Mouse (Mus musculus) kidney, embryonic 15.5 days (tissue): Measurements from ENCODE around the gene Eef1e1. TPM values are rescaled to one million over a fixed set of nuclear protein-coding genes. Genes with fewer than 3 reads are reported as not detected.

Experiments used
- ATAC-seq: fragments of 200-750 bp; cut with Nextera tagmentation; replicated peaks from 2 replicates; pipeline ENCODE4 v1.8.0; 2017; ENCODE audit warnings: moderate TSS enrichment; ENCODE audit not compliant: low FRiP score
- H3K27ac ChIP-seq: fragments of 300-500 bp; sonication (generic); 2 replicates; pipeline ENCODE4 v1.5.1; 2015; ENCODE audit warnings: mild to moderate bottlenecking, inconsistent platforms
- H3K27me3 ChIP-seq: fragments of 300-500 bp; sonication (generic); 2 replicates; pipeline ENCODE4 v1.6.1; 2015; ENCODE audit warnings: inconsistent platforms
- H3K36me3 ChIP-seq: fragments of 300-500 bp; sonication (generic); 2 replicates; pipeline ENCODE4 v1.6.1; 2015; ENCODE audit warnings: inconsistent platforms
- H3K4me1 ChIP-seq: fragments of 300-500 bp; sonication (generic); 2 replicates; pipeline ENCODE4 v1.6.1; 2015; ENCODE audit warnings: inconsistent platforms
- H3K4me2 ChIP-seq: fragments of 300-500 bp; sonication (generic); 2 replicates; pipeline ENCODE4 v1.6.1; 2015; ENCODE audit warnings: moderate library complexity, mild to moderate bottlenecking, inconsistent platforms
- H3K4me3 ChIP-seq: fragments of 300-500 bp; sonication (generic); replicated peaks from 2 replicates; pipeline ENCODE4 v1.5.1; 2015; ENCODE audit warnings: mild to moderate bottlenecking, inconsistent platforms
- H3K9ac ChIP-seq: fragments of 300-500 bp; sonication (generic); 2 replicates; pipeline ENCODE4 v1.6.1; 2015; ENCODE audit warnings: mild to moderate bottlenecking, inconsistent platforms
- H3K9me3 ChIP-seq: fragments of 300-500 bp; sonication (generic); replicated peaks from 2 replicates; pipeline ENCODE4 v1.6.1; 2016; ENCODE audit warnings: inconsistent platforms
- WGBS: fragments of 180-500 bp; shearing (Covaris S2); methylation state at CpG from one replicate; pipeline ENCODE4 v1.1.7; 2015; ENCODE audit warnings: mixed read lengths; 5-methylcytosine and 5-hydroxymethylcytosine counted together
- polyA plus RNA-seq: library from polyadenylated mRNA; unstranded; fragments of >200 nt; fragmentation: Nextera tagmentation; extraction: Ambion mirVana; gene quantifications from 2 replicates; pipeline ENCODE4 v1.2.1, GENCODE M21; 2015

The Eef1e1 gene
- polyA plus RNA-seq, 1 experiment from 2014 or later: 53.9 TPM

- ATAC-seq: no peak
- Histone ChIP-seq H3K9ac (no peak overlapping the region), H3K4me3 (no peak overlapping the region), H3K4me2 (no peak overlapping the region), H3K27ac (no peak overlapping the region), H3K36me3 (peaks cover 92% of the 10 kb centered on the region), H3K9me3 (no peaks in the 10 kb centered on the region), H3K27me3 (no peaks in the 10 kb centered on the region), H3K4me1 (no peaks in the 10 kb centered on the region)
- WGBS: 89% methylated on average over 4 of the region's 4 CpGs
Measured at GRCm38 (mm10) chr13:38649069-38649468, 9.8 kb downstream of the Eef1e1 start.

- no peak for ATAC-seq
- Histone ChIP-seq H3K27me3 (no peaks in the 10 kb centered on the region), H3K4me2 (no peak overlapping the region), H3K4me1 (no peaks in the 10 kb centered on the region), H3K4me3 (no peak overlapping the region), H3K9ac (no peak overlapping the region), H3K36me3 (peaks cover 36% of the 10 kb centered on the region), H3K9me3 (no peaks in the 10 kb centered on the region), H3K27ac (0 out of 2 replicates have a peak overlapping the region, but pooled peaks have one; percentile 14)
- 40% methylated on average over 5 of the region's 5 CpGs for WGBS
Measured at GRCm38 (mm10) chr13:38641414-38641813, 17.4 kb downstream of the Eef1e1 start.

- H3K4me3 ChIP-seq: no peak overlapping the region
- ATAC-seq: no peak
- WGBS: 72% methylated on average over 5 of the region's 5 CpGs
- H3K36me3 ChIP-seq: peaks cover 33% of the 10 kb centered on the region
- H3K9ac ChIP-seq: no peak overlapping the region
- H3K4me2 ChIP-seq: no peak overlapping the region
- H3K27me3 ChIP-seq: no peaks in the 10 kb centered on the region
- no peaks in the 10 kb centered on the region for H3K4me1 ChIP-seq
- H3K27ac ChIP-seq: 0 out of 2 replicates have a peak overlapping the region, but pooled peaks have one; percentile 14
- no peaks in the 10 kb centered on the region for H3K9me3 ChIP-seq
Measured at GRCm38 (mm10) chr13:38640961-38641360, 17.9 kb downstream of the Eef1e1 start.

GRCm38 (mm10) chr13:38638694-38639093 lies 20.2 kb downstream of the Eef1e1 start:
- peaks cover 13% of the 10 kb centered on the region for H3K36me3 ChIP-seq
- H3K4me3 ChIP-seq: no peak overlapping the region
- 76% methylated on average over 11 of the region's 11 CpGs for WGBS
- H3K9me3 ChIP-seq: no peaks in the 10 kb centered on the region
- H3K9ac ChIP-seq: no peak overlapping the region
- peaks cover 6% of the 10 kb centered on the region; the same call in 1 of the 2 replicates for H3K4me1 ChIP-seq
- no peak for ATAC-seq
- H3K27ac ChIP-seq: no peak overlapping the region
- no peaks in the 10 kb centered on the region for H3K27me3 ChIP-seq
- H3K4me2 ChIP-seq: no peak overlapping the region

DNA sequence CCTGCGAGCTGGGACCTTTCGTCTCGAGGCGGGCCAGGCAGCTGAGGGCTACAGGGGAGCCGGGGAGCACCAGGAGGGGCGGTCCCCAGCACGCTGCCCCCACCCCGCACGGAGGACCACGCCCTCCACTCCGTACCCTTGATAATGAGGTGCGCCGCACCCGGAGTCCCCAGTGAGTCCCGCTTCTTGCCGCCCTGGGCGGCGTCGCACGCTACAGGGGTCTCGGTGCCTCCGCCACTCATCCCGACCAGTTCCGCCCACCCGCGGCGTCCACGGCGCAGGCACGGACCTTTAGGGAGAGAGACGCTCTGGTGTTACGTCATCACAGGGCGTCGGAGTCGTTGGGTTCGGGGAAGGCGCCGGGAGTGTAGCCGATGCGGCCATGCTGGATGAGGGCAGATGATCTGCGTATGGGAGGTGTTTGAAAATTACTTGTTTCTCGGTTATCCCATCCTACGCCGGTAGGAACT lies 24.0 kb downstream of the Eef1e1 start, which contains the start of gene Bloc1s5:
Bloc1s5 (minus strand) TSS at position 310 of the 470 bp plus-strand sequence.
- peaks cover 7% of the 10 kb centered on the region; the same call in 1 of the 2 replicates for H3K36me3 ChIP-seq
- peaks cover 7% of the 10 kb centered on the region; the same call in 1 of the 2 replicates for H3K4me1 ChIP-seq
- peak within 1 kb of the TSS; percentile 75 for H3K9ac ChIP-seq
- no peaks in the 10 kb centered on the region for H3K9me3 ChIP-seq
- peak within 1 kb of the TSS; percentile 95 for H3K4me3 ChIP-seq
- no peaks in the 10 kb centered on the region for H3K27me3 ChIP-seq
- peak; percentile 96 for ATAC-seq
- WGBS: under 1% methylated on average over 44 of the region's 44 CpGs
- peak within 1 kb of the TSS; percentile 80 for H3K4me2 ChIP-seq
- H3K27ac ChIP-seq: peak within 1 kb of the TSS; percentile 83

DNA sequence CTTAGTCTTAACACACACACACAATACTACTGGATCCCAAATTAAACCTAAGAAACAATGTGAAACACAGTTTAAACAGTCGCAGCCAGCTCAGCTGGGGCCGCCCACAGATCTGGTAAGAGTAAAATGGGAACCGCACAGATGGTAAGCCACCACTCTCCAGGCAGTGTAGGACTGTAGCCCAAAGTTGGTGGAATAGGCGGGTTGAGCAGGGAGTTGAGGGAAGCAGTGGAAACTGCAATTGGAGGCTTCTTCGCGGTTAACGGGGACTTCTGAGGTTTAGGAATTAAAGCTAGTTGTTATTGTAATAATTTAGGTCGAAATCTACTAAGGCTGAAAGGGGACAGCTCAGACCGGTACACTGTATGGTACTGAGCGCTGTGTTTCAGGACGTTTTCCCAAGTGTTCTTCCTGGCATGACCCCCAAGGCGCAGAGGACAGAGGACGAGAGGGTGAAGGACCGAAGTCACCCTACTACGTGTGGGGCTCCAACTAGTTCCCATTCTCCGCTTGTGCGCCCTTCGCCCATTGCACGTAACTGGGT lies 24.5 kb downstream of the Eef1e1 start:
- peak overlapping the region; percentile 83 for H3K27ac ChIP-seq
- peak; percentile 83 for ATAC-seq
- peak overlapping the region; percentile 80 for H3K4me2 ChIP-seq
- peak overlapping the region; percentile 75 for H3K9ac ChIP-seq
- no peaks in the 10 kb centered on the region for H3K27me3 ChIP-seq
- H3K4me3 ChIP-seq: peak overlapping the region; percentile 95
- peaks cover 7% of the 10 kb centered on the region; the same call in 1 of the 2 replicates for H3K36me3 ChIP-seq
- peaks cover 7% of the 10 kb centered on the region; the same call in 1 of the 2 replicates for H3K4me1 ChIP-seq
- H3K9me3 ChIP-seq: no peaks in the 10 kb centered on the region
- WGBS: 1% methylated on average over 19 of the region's 19 CpGs

GRCm38 (mm10) chr13:38633287-38634000 lies 25.4 kb downstream of the Eef1e1 start:
- ATAC-seq: no peak
- Histone ChIP-seq H3K4me3 (no peak overlapping the region), H3K27me3 (no peaks in the 10 kb centered on the region), H3K4me1 (peaks cover 7% of the 10 kb centered on the region; the same call in 1 of the 2 replicates), H3K9me3 (no peaks in the 10 kb centered on the region), H3K4me2 (peak overlapping the region; percentile 80), H3K9ac (no peak overlapping the region), H3K27ac (no peak overlapping the region), H3K36me3 (peaks cover 10% of the 10 kb centered on the region; the same call in 1 of the 2 replicates)
- WGBS: 91% methylated on average over 6 of the region's 6 CpGs

DNA sequence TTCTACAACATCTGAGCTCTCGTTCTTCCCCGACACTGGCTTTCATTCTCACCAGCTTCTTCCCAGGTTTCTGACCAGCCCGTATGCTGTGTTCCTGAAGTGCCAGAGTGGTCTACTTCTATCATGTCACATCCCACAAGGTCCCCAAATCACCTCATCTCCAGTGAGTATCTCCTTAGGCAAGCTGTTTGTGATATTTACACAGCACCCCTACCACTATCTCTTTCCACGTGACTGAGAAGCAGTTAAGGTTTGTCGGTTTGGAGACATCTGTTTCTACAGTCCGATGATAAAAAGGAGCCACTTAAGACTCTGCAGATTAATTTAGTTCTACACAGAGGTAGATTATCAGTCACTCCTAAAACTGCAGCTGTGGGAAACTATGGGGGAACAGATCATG lies 26.3 kb downstream of the Eef1e1 start:
- H3K4me3 ChIP-seq: no peak overlapping the region
- H3K4me2 ChIP-seq: no peak overlapping the region
- H3K27me3 ChIP-seq: no peaks in the 10 kb centered on the region
- peaks cover 10% of the 10 kb centered on the region; the same call in 1 of the 2 replicates for H3K36me3 ChIP-seq
- 86% methylated on average over 6 of the region's 6 CpGs for WGBS
- no peak overlapping the region for H3K27ac ChIP-seq
- ATAC-seq: no peak
- H3K9me3 ChIP-seq: no peaks in the 10 kb centered on the region
- no peak overlapping the region for H3K9ac ChIP-seq
- peaks cover 7% of the 10 kb centered on the region; the same call in 1 of the 2 replicates for H3K4me1 ChIP-seq

DNA sequence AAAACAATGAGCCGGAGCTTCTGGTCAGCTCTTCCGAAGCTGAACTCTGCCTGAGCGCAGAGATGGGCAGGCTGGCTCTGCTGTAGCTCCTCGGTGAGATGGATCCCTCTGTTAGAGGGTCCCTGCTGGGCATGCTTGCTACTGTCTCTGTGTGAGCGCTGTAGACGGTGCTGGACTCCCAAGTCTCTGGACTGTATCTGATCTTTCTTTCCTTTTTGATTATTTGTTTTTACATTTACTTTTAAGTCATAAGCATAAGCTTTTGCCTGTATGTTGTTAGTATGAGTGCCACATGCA lies 32.7 kb downstream of the Eef1e1 start:
- H3K4me3 ChIP-seq: no peak overlapping the region
- no peaks in the 10 kb centered on the region for H3K27me3 ChIP-seq
- H3K36me3 ChIP-seq: peaks cover 21% of the 10 kb centered on the region
- H3K27ac ChIP-seq: no peak overlapping the region
- H3K4me2 ChIP-seq: no peak overlapping the region
- WGBS: 35% methylated on average over 6 of the region's 6 CpGs
- no peak for ATAC-seq
- H3K4me1 ChIP-seq: no peaks in the 10 kb centered on the region
- H3K9me3 ChIP-seq: no peaks in the 10 kb centered on the region
- no peak overlapping the region for H3K9ac ChIP-seq

DNA sequence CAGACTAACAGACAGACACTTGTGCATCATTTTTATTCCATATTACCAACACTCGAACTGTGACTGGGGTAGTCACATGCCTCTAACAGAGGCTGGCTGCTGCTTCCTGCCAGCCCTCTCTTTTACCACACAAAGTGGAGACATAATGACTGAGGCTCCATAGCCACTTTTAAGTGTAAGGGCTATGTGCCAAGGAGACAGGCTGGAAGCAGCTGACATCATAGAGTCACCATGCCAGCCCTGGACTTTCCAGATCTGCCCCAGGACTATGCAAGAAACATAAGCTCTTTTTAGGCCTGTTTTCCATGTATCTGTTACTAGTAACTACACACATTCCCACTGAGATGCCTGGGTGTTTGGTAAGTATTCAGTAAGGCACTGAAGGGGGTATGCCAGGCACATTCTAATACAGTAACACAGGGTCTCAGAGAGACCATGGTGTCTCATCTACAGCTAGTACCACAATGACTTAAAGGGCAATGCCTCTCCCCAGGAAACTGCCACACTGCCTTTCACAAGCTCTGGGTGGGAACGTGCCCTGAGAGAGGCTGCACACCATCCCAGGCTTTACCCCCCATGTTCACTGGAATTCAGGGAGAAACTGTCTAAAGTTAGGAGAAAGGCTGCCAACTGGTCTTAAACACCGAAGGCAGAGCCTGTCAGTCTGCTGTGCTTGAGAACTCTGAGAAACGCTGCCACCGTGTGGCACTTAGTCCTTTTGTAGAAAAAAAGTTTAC lies 33.2 kb downstream of the Eef1e1 start:
- Histone ChIP-seq H3K9me3 (no peaks in the 10 kb centered on the region), H3K36me3 (peaks cover 22% of the 10 kb centered on the region), H3K4me3 (no peak overlapping the region), H3K27ac (no peak overlapping the region), H3K9ac (no peak overlapping the region), H3K27me3 (no peaks in the 10 kb centered on the region), H3K4me2 (no peak overlapping the region), H3K4me1 (no peaks in the 10 kb centered on the region)
- ATAC-seq: no peak
- WGBS: 24% methylated on average over 5 of the region's 5 CpGs

GRCm38 (mm10) chr13:38624292-38624902 lies 34.5 kb downstream of the Eef1e1 start:
- peaks cover 15% of the 10 kb centered on the region for H3K36me3 ChIP-seq
- WGBS: 91% methylated on average over 8 of the region's 8 CpGs
- H3K27ac ChIP-seq: no peak overlapping the region
- no peaks in the 10 kb centered on the region for H3K27me3 ChIP-seq
- ATAC-seq: no peak
- H3K4me3 ChIP-seq: no peak overlapping the region
- H3K9ac ChIP-seq: no peak overlapping the region
- 0 out of 2 replicates have a peak, but pooled peaks cover 2% of the 10 kb centered on the region for H3K9me3 ChIP-seq
- H3K4me2 ChIP-seq: no peak overlapping the region
- H3K4me1 ChIP-seq: no peaks in the 10 kb centered on the region
